Mouse (Mus musculus): ENCODE data around the gene Vmn2r1.

The Vmn2r1 gene

GRCm38 (mm10) chr3:64081247-64081646 lies at the start of gene Vmn2r1:
Vmn2r1 (plus strand) TSS chr3:64081547.
- DNase-seq: no peak

- DNase-seq: no peak
These were observed 43.1 kb upstream of the Vmn2r1 start for GRCm38 (mm10) chr3:64038136-64038841.

DNA sequence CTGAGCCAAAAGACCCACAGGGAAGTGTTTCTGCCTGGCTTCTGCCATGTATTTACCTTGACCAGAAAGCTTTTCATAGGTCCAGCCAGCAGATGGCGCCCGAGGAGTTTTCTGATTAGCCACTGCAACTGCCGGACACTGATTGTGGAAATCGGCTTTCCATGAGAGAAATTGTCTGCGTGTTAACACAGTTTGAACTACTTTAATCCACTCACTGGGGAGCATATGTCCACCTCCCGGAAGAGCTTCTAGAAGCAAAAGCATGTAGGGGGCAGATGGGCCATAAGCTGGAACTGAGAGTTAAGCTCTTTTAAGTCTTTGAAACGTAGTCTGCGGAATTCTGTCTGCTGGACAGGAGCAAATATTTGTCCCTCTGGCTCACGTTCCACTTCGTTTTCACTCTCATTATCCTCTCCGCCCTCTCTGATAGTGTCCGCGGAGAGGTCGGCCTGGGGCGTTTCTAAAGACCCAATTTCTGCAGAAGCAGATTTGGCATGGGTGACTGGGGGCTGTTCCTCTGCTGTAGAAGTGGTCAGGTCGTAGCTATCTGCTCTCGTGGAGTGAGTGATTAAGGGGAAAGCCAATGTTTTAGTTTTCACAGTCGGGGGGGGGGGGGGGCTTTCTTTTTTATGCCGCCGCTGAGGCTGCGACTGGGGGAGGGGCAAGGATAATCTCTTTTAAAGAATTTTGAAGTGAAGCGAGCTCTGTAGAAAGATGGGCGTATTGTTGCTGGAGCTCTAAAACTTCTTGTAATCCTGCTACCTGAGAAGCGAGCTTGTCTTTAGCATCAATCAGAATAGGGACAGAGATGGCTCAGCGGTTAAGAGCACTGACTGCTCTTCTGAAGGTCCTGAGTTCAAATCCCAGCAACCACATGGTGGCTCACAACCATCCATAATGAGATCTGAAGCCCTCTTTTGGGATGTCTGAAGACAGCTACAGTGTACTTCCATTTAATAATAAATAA lies 41.2 kb upstream of the Vmn2r1 start:
- DNase-seq: peak; percentile 93

- no peak for DNase-seq
These were observed 31.4 kb downstream of the Vmn2r1 start for GRCm38 (mm10) chr3:64112707-64113106.

DNA sequence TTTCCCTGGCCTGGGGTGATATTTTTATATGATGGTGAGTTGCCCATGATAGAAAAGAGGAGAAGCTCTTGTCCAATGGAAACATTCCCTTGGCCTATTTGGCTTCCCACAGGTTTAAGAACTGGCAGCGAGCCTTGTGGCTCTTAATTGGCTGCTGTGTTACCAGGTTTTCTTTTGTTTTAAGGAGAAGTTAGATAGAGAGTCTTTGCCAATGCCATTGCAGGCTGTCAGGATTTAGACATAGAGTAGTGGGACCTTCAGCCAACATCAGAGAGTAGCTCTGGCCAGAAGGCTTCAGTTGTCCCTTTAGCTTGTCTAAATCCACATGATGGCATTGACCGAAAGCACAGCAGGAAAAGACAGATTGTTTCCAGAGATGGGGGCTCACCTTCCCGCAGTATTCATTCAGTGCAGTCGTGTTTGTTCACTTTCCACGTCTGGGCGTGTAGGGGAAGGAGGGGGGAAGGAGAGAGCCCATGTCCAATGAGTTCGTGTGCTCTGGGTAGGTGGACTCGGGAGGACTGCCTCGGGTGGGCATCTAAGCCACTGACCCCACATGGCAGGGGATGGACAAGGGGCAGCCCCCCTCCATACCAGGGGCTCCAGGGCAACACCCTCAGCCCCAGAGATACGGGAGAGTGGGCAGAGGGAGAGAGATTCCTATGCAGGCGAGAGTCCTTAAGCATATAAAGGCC lies 32.2 kb downstream of the Vmn2r1 start:
- DNase-seq: no peak

DNA sequence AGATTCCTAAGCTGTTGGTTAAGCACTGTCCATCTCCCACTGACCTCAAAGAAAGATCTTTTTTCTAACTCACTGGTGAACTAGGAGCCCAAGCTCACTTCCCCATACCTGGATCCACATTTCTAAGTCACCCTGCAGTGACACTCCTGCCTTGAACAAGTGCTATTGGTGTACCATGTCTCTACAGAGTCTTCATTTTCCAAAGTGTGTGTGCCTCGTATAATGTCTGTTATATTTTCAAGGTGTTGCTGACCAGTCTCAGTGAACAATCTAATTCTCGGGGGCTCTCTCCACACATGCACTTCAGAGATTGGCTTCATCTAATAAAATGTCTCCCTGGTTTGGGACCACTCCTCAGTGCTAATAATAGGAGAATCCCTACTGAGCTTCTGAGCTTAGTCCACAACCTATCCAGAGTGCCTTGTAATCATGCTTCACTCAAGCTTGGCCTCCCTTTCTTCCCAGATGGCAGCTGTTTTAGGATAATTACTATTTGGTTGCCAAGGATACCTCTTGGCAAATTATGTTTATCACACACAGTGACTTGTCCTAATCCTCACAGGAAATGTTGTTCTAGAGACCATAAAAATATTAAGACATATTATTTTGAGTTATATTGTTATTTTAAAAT lies 60.6 kb downstream of the Vmn2r1 start, which contains the start of gene Vmn2r2:
Gene Vmn2r2 (minus strand): TSS at position 51 of the 631 bp plus-strand sequence.
- DNase-seq: no peak
